Mouse (Mus musculus): ENCODE measurements around the gene Adprm. TPM values are rescaled to one million over a fixed set of nuclear protein-coding genes. Genes with fewer than 3 reads are reported as not detected.
"Not testable (repeated sequence)": the region's sequence is repeated elsewhere in the genome, so short reads cannot be mapped to it uniquely, and the experiment has no call there.

The Adprm gene
- total and polyA plus RNA-seq, 2 experiments from 2014 or later, result 22.2 to 24.6 TPM

GRCm38 (mm10) chr11:67030904-67031602 lies 21.3 kb downstream of the Adprm start:
- Histone ChIP-seq H3K4me1 (ENCODE audit: insufficient read depth) (no peaks in the 10 kb centered on the region), H3K27me3 (ENCODE audit: insufficient read depth, low read length) (no peaks in the 10 kb centered on the region), H3K9me3 (ENCODE audit: low read length) (no peaks in the 10 kb centered on the region), H3K36me3 (ENCODE audit: insufficient read depth) (peaks cover under 1% of the 10 kb centered on the region; the same call in 1 of the 2 replicates), H3K9ac (no peak overlapping the region), H3K4me2 (ENCODE audit: low read depth) (no peak overlapping the region), H3K27ac (ENCODE audit: low read depth, low read length) (no peak overlapping the region), H3K4me3 (ENCODE audit: low read depth, low read length) (no peak overlapping the region)
- DNase-seq (no peak), ATAC-seq (no peak)
- 0 out of 2 replicates have a peak, but pooled peaks have one; percentile 9 for TF ChIP-seq CTCF (IDR thresholded peaks at IDR 0.05; ENCODE audit: low read depth)
- WGBS, result 68% methylated on average over 16 of the region's 16 CpGs

DNA sequence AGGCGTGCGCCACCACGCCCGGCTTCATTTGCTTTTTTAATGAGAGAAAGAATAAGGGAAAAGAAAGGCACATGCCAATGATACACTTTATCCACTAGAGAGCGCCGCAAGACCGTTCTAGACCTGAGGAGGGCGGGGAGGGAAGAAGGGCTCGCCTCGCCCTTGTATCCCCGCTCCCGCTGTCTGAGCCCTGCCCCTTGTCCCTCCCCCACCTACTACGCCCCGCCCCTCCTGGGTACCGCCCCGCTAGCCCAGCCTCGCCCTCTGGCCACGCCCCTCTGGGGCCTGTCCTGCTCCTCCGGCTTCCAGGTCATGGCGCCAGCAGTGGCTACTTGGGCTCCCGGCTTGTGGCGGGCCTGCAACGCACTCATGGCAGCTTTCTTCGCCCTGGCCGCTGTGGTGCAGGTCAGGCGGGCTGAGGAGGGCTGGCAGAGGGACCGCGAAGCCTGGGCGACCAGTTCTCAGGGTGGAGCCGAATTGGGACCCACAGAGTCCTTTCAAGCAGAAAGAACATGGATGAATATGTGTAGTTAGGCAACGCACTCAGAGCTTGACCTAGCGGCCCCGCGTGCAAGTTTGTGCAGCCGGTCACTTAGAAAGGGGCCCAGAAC lies 27.4 kb downstream of the Adprm start, which contains the start of gene Tmem220:
TSS of gene Tmem220 (plus strand) at position 288 of the 611 bp plus-strand sequence.
- H3K27ac ChIP-seq (ENCODE audit: low read depth, low read length), result no peak within 1 kb of the TSS
- no peaks in the 10 kb centered on the region for H3K36me3 ChIP-seq (ENCODE audit: insufficient read depth)
- peak within 1 kb of the TSS; percentile 50 for H3K9ac ChIP-seq
- 2% methylated on average over 35 of the region's 35 CpGs for WGBS
- H3K4me3 ChIP-seq (ENCODE audit: low read depth, low read length), result peak within 1 kb of the TSS; percentile 34
- no peaks in the 10 kb centered on the region for H3K4me1 ChIP-seq (ENCODE audit: insufficient read depth)
- peak; percentile 91 for DNase-seq
- H3K9me3 ChIP-seq (ENCODE audit: low read length), result no peaks in the 10 kb centered on the region
- no peaks in the 10 kb centered on the region for H3K27me3 ChIP-seq (ENCODE audit: insufficient read depth, low read length)
- peak; percentile 82 for TF ChIP-seq CTCF (IDR thresholded peaks at IDR 0.05; ENCODE audit: low read depth)
- H3K4me2 ChIP-seq (ENCODE audit: low read depth), result peak within 1 kb of the TSS; percentile 70
- ATAC-seq, result peak; percentile 97

- no peak overlapping the region for H3K9ac ChIP-seq
- peak overlapping the region; percentile 70 for H3K4me2 ChIP-seq (ENCODE audit: low read depth)
- H3K4me3 ChIP-seq (ENCODE audit: low read depth, low read length), result no peak overlapping the region
- WGBS, result 12% methylated on average over 6 of the region's 6 CpGs
- ATAC-seq (no peak), DNase-seq (no peak)
- no peak overlapping the region for H3K27ac ChIP-seq (ENCODE audit: low read depth, low read length)
- H3K36me3 ChIP-seq (ENCODE audit: insufficient read depth), result no peaks in the 10 kb centered on the region
- no peaks in the 10 kb centered on the region for H3K9me3 ChIP-seq (ENCODE audit: low read length)
- no peak for TF ChIP-seq CTCF (IDR thresholded peaks at IDR 0.05; ENCODE audit: low read depth)
- H3K27me3 ChIP-seq (ENCODE audit: insufficient read depth, low read length), result no peaks in the 10 kb centered on the region
- no peaks in the 10 kb centered on the region for H3K4me1 ChIP-seq (ENCODE audit: insufficient read depth)
Observed at GRCm38 (mm10) chr11:67023802-67024340, 28.5 kb downstream of the Adprm start.

- not testable (repeated sequence) for H3K27me3 ChIP-seq (ENCODE audit: insufficient read depth, low read length); H3K4me3 ChIP-seq (ENCODE audit: low read depth, low read length); H3K9ac ChIP-seq; DNase-seq; H3K9me3 ChIP-seq (ENCODE audit: low read length); H3K36me3 ChIP-seq (ENCODE audit: insufficient read depth); H3K4me2 ChIP-seq (ENCODE audit: low read depth); H3K4me1 ChIP-seq (ENCODE audit: insufficient read depth); H3K27ac ChIP-seq (ENCODE audit: low read depth, low read length); ATAC-seq
- 33% methylated on average over 1 of the region's 1 CpGs for WGBS
Observed at GRCm38 (mm10) chr11:67023191-67023590, 29.2 kb downstream of the Adprm start.

DNA sequence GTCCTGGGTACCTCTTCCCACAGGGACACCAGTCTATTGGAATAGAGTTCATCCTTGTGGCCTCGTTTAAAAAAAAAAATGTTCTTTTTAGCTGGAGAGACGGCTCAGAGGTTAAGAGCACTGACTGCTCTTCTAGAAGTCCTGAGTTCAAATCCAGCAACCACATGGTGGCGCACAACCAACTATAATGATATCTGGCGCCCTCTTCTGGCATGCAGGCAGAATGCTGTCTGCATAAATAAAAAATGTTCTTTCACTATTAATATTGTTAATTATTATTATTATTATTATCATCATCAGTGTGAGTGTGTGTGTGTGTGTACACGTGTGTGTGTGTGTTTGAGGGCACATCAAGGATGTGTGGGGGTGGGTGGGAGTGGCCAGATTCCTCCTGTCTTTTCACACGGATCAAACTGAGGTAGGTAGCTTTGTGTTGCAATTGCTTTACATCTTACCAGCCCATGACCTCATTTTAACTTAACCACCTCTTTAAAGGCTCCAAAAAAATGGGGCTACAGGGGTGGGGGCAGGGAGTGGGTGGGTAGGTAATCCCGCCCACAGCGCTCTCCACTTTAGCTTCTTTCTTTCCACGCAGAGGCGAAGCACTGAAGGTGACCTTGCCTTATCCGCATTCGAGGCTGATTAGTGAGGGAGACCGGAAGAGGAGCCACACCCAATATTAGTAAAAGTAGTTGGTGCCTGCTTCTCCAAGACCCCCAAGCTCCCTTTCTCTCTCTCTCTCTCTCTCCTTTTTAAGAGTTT lies 29.9 kb downstream of the Adprm start:
- DNase-seq (no peak), ATAC-seq (no peak)
- no peak overlapping the region for H3K27ac ChIP-seq (ENCODE audit: low read depth, low read length)
- H3K4me2 ChIP-seq (ENCODE audit: low read depth), result no peak overlapping the region
- no peaks in the 10 kb centered on the region for H3K27me3 ChIP-seq (ENCODE audit: insufficient read depth, low read length)
- 88% methylated on average over 13 of the region's 13 CpGs for WGBS
- H3K9me3 ChIP-seq (ENCODE audit: low read length), result no peaks in the 10 kb centered on the region
- peak; percentile 64 for TF ChIP-seq CTCF (IDR thresholded peaks at IDR 0.05; ENCODE audit: low read depth)
- H3K4me3 ChIP-seq (ENCODE audit: low read depth, low read length), result no peak overlapping the region
- no peaks in the 10 kb centered on the region for H3K36me3 ChIP-seq (ENCODE audit: insufficient read depth)
- no peak overlapping the region for H3K9ac ChIP-seq
- no peaks in the 10 kb centered on the region for H3K4me1 ChIP-seq (ENCODE audit: insufficient read depth)

DNA sequence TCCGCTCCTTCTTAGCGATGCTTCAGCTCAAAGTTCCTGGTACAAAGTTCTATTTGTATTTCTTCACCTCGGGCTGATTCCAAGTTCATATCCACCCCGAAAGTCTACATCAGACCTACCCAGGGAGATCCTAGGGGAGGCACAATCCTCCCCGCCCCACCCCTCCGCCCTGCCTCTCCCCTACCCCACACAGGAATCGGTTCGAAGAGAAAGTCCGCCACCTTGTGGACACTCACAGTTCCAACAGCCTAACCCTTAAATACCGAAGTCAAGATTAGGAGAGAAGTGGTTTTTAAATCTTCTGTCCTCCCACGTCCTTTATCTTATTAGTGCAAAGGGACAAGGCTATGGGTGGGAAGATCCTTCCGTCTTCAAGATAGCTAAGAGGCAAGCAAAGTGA lies 31.4 kb downstream of the Adprm start:
- Histone ChIP-seq H3K4me1 (ENCODE audit: insufficient read depth) (no peaks in the 10 kb centered on the region), H3K4me3 (ENCODE audit: low read depth, low read length) (peak overlapping the region; percentile 8), H3K9me3 (ENCODE audit: low read length) (no peaks in the 10 kb centered on the region), H3K27ac (ENCODE audit: low read depth, low read length) (no peak overlapping the region), H3K4me2 (ENCODE audit: low read depth) (peak overlapping the region; percentile 42), H3K36me3 (ENCODE audit: insufficient read depth) (no peaks in the 10 kb centered on the region), H3K27me3 (ENCODE audit: insufficient read depth, low read length) (no peaks in the 10 kb centered on the region), H3K9ac (no peak overlapping the region)
- WGBS, result 3% methylated on average over 12 of the region's 12 CpGs
- peak; percentile 42; the same call in 1 of the 2 replicates for ATAC-seq
- DNase-seq, result peak; percentile 82
- peak; percentile 82 for TF ChIP-seq CTCF (IDR thresholded peaks at IDR 0.05; ENCODE audit: low read depth)
